Mouse (Mus musculus): Measurements from ENCODE around the gene Cryba4. TPM values are rescaled to one million over a fixed set of nuclear protein-coding genes. Genes with fewer than 3 reads are reported as not detected.

The Cryba4 gene
- polyA plus RNA-seq, 1 experiment: not detected

DNA sequence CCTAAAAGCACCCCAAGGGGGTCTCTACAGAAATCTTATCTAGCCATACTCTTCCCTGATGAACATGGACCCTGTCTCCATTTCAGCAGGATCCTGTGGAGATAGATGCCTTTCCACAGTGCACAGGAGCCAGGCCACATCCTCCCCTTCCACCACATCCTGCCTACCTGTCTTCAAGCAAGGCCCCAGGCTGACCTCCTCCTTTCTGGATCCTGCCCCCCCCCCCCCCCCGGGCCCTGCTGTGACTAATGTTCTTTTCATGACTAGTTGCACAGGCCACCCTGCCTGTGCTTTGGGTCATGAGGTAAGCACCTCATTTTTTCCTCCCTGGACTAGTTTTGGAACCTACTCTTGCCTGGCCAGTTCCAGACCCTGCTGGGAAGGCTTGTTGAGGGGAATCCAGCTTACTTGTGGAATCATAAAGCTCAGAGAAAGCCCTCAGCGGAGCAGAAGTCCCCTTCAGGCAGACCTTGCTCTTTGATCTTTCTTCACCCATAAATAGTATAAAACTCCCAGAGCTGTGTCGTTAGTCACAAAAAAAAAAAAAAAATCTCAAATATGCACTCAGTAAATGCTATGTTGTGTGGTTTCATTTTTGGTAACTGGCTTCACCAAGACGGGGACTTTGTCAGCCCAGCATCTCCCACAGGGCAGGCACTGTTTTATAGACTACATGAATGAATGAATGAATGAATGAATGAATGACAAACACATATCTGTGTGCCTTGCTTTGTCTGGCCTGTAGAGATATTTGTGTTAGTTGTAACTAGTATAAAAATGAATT is 22.9 kb upstream of the Cryba4 start:
- Histone ChIP-seq H3K4me1 (ENCODE audit: control insufficient read depth, insufficient read depth, low read length) (peaks cover 3% of the 10 kb centered on the region; the same call in 1 of the 2 replicates), H3K27ac (ENCODE audit: insufficient read depth, low read depth, low read length) (no peak overlapping the region), H3K27me3 (replicated peaks; ENCODE audit: control insufficient read depth, insufficient read depth, low read length) (no peaks in the 10 kb centered on the region), H3K36me3 (ENCODE audit: control insufficient read depth, insufficient read depth, low read length) (no peaks in the 10 kb centered on the region), H3K4me3 (ENCODE audit: insufficient read depth, low read depth, low read length) (no peak overlapping the region)
- 15% methylated on average over 4 of the region's 4 CpGs for WGBS
- no peak for DNase-seq
- TF ChIP-seq POLR2A (IDR thresholded peaks at IDR 0.05; ENCODE audit: low read depth, low read length) (no peak), CTCF (conservative IDR thresholded peaks at IDR 0.05; ENCODE audit: insufficient read depth, insufficient read length, low read depth, low read length) (no peak)

DNA sequence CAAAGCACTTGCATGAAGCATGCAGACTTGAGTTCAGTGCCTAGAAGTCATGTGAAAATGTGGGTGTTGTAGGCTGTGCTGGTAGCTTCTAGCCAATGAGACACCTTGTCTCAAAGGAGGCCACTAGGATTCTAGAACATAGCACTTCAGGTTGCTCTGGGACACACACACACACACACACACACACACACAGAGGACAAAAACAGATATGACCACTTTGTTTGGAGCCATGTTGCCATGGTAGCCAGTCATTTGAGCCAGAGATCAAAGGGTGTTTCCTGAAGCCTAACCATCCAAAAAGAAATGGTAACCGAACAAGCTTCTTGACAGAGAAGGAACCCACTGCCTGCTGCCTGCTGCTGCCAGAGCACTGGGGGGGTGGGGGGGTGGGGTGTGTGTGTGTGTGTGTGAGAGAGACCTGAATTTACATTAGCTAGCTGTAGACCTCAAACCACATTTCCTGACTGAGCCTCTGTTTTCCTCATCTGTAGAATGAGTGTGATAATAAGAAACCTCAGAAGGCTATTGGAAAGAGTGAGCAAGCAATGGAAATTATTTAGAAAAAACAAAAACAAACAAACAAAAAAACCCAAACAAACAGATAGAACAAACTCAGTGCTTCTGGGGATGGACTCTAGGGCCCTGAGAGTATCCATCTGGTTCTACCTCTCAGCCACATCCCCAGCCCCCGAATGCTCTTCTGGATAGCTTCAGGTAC is 21.6 kb upstream of the Cryba4 start:
- WGBS: 46% methylated on average over 2 of the region's 2 CpGs
- TF ChIP-seq POLR2A (IDR thresholded peaks at IDR 0.05; ENCODE audit: low read depth, low read length): no peak
- TF ChIP-seq CTCF (conservative IDR thresholded peaks at IDR 0.05; ENCODE audit: insufficient read depth, insufficient read length, low read depth, low read length): no peak
- no peaks in the 10 kb centered on the region for H3K36me3 ChIP-seq (ENCODE audit: control insufficient read depth, insufficient read depth, low read length)
- H3K4me3 ChIP-seq (ENCODE audit: insufficient read depth, low read depth, low read length): no peak overlapping the region
- H3K27ac ChIP-seq (ENCODE audit: insufficient read depth, low read depth, low read length): no peak overlapping the region
- no peak for DNase-seq
- peaks cover 2% of the 10 kb centered on the region; the same call in 1 of the 2 replicates for H3K4me1 ChIP-seq (ENCODE audit: control insufficient read depth, insufficient read depth, low read length)
- H3K27me3 ChIP-seq (replicated peaks; ENCODE audit: control insufficient read depth, insufficient read depth, low read length): no peaks in the 10 kb centered on the region

DNA sequence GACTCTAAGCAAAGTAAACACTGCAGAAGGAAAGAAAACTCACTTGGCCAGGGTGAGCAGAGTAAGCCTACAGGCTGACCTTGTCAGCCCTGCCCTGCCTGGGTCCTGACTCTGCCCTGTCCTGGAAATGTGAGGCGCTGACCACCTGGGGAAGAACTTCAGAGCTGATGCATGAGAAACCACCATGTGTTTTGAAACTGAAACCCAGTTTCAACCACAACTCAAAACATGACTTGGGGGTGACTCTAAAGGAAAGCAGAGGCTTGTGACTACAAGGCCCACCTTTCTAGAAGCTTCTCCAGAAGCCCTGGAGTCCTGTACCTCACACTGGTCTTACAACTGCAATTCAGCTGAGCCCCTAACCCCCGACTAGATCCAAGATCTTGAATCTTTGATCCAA is 20.6 kb upstream of the Cryba4 start:
- WGBS: 77% methylated on average over 2 of the region's 2 CpGs
- Histone ChIP-seq H3K36me3 (ENCODE audit: control insufficient read depth, insufficient read depth, low read length) (no peaks in the 10 kb centered on the region), H3K27me3 (replicated peaks; ENCODE audit: control insufficient read depth, insufficient read depth, low read length) (no peaks in the 10 kb centered on the region), H3K4me1 (ENCODE audit: control insufficient read depth, insufficient read depth, low read length) (no peaks in the 10 kb centered on the region), H3K4me3 (ENCODE audit: insufficient read depth, low read depth, low read length) (no peak overlapping the region), H3K27ac (ENCODE audit: insufficient read depth, low read depth, low read length) (no peak overlapping the region)
- no peak for DNase-seq
- TF ChIP-seq CTCF (conservative IDR thresholded peaks at IDR 0.05; ENCODE audit: insufficient read depth, insufficient read length, low read depth, low read length) (no peak), POLR2A (IDR thresholded peaks at IDR 0.05; ENCODE audit: low read depth, low read length) (no peak)

DNA sequence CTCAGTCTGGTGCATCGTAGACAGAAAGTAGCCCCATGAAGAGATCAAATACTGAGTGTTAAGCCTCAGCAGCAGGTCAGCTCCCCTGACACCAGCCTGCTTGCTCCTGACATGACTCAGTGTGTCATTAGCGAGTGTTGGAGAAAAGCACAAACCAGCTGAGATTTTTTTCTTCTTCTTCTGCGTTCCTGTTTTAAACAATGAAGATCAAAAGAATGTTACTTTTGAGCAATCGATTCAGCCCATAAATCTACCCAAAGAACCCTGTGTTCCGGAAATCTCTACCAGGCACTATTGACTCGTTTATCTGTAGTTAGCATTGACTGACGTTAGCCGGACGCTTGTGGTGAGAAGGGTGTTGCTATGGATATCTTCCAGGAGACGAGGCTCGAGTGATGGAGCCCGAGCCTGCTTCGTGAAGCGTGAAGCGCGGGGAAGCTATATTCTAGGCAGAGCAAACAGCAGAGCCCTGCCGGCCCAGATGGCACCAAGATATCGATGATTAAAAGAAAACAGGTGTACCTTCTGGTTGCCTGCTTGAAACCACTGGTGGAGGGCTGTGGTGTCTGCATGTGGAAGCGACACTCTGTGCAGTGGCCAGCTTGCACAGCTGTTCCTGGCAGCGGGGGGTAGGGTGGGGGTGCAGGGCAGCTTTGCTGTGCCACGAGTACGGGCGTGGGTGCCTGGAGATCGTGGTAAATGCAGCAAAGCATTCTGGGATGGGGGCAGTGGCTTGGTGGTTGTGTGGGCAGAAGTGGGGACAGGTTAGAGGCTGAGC is 18.6 kb upstream of the Cryba4 start:
- no peak for TF ChIP-seq CTCF (conservative IDR thresholded peaks at IDR 0.05; ENCODE audit: insufficient read depth, insufficient read length, low read depth, low read length)
- TF ChIP-seq POLR2A (IDR thresholded peaks at IDR 0.05; ENCODE audit: low read depth, low read length): no peak
- no peaks in the 10 kb centered on the region for H3K27me3 ChIP-seq (replicated peaks; ENCODE audit: control insufficient read depth, insufficient read depth, low read length)
- no peak for DNase-seq
- 33% methylated on average over 24 of the region's 24 CpGs for WGBS
- H3K36me3 ChIP-seq (ENCODE audit: control insufficient read depth, insufficient read depth, low read length): no peaks in the 10 kb centered on the region
- H3K27ac ChIP-seq (ENCODE audit: insufficient read depth, low read depth, low read length): no peak overlapping the region
- no peaks in the 10 kb centered on the region for H3K4me1 ChIP-seq (ENCODE audit: control insufficient read depth, insufficient read depth, low read length)
- no peak overlapping the region for H3K4me3 ChIP-seq (ENCODE audit: insufficient read depth, low read depth, low read length)

DNA sequence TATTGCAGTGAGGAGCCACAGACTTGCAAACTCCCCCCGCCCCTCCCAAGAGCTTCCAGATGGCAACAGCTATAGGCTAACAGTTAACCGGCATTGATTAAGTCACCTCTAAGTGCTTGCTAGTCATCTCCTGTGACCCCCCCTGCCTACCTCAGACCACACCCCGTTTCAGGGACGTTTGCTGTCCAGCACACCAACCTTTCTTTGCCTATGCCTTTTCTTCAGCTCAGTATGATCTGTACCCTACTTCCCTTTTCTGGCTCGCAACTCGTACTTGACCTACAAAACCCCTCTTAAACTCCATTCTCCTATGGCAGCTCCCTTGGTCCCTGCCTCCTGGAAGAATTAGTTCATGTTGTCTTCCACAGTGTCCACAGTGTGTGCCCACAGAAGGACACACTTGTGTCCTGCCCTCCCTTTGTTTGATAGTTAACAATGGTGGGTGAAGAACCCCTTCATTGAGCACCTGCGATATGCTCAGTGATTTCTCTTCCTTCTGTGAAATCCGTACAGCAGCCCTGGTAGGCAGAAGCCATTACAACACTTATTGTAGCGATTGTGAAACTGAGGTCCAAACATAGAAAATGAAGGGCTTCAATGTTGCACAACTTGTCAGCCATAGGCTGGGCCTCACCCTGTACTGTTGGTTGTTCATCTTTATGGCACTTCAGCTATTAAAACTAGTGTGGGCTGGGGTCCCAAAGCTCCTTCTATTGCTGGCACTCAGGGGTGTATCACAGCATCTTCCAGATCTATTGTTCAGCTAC is 13.9 kb upstream of the Cryba4 start:
- no peak for DNase-seq
- Histone ChIP-seq H3K27me3 (replicated peaks; ENCODE audit: control insufficient read depth, insufficient read depth, low read length) (no peaks in the 10 kb centered on the region), H3K36me3 (ENCODE audit: control insufficient read depth, insufficient read depth, low read length) (no peaks in the 10 kb centered on the region), H3K4me1 (ENCODE audit: control insufficient read depth, insufficient read depth, low read length) (no peaks in the 10 kb centered on the region), H3K27ac (ENCODE audit: insufficient read depth, low read depth, low read length) (no peak overlapping the region), H3K4me3 (ENCODE audit: insufficient read depth, low read depth, low read length) (no peak overlapping the region)
- TF ChIP-seq CTCF (conservative IDR thresholded peaks at IDR 0.05; ENCODE audit: insufficient read depth, insufficient read length, low read depth, low read length) (no peak), POLR2A (IDR thresholded peaks at IDR 0.05; ENCODE audit: low read depth, low read length) (no peak)
- 66% methylated on average over 9 of the region's 9 CpGs for WGBS

DNA sequence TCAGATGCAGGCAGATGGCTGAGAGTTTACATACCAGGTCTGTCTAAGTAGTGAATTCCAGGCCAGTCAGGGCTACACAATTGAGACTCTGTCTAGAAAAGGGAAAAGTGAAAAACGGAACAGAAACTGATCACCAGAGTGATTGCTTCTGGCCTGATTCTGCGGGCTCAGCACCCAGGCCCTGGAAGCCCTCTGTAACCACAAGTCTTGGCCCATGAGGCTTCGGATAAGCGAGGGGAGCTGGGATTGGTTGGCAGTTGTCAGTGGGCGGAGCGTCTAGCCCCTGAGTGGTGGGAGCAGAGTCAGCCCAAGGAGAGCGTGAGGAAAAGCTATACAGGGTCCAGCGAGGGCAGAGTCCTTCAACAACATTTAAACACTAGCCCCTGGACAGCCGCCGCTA is 13.2 kb upstream of the Cryba4 start:
- WGBS: 34% methylated on average over 10 of the region's 10 CpGs
- no peaks in the 10 kb centered on the region for H3K36me3 ChIP-seq (ENCODE audit: control insufficient read depth, insufficient read depth, low read length)
- no peaks in the 10 kb centered on the region for H3K4me1 ChIP-seq (ENCODE audit: control insufficient read depth, insufficient read depth, low read length)
- no peak for TF ChIP-seq CTCF (conservative IDR thresholded peaks at IDR 0.05; ENCODE audit: insufficient read depth, insufficient read length, low read depth, low read length)
- TF ChIP-seq POLR2A (IDR thresholded peaks at IDR 0.05; ENCODE audit: low read depth, low read length): no peak
- DNase-seq: no peak
- no peaks in the 10 kb centered on the region for H3K27me3 ChIP-seq (replicated peaks; ENCODE audit: control insufficient read depth, insufficient read depth, low read length)
- no peak overlapping the region for H3K27ac ChIP-seq (ENCODE audit: insufficient read depth, low read depth, low read length)
- H3K4me3 ChIP-seq (ENCODE audit: insufficient read depth, low read depth, low read length): no peak overlapping the region
